Mouse (Mus musculus) yolk sac, embryonic 10.5 days (tissue): ENCODE measurements around the gene Lrp8.

ENCODE experiments used
- DNase-seq: peaks from one replicate; pipeline ENCODE4 v3.0.0-alpha.2; 2017; ENCODE audit warnings: low spot score

The Lrp8 gene

DNA sequence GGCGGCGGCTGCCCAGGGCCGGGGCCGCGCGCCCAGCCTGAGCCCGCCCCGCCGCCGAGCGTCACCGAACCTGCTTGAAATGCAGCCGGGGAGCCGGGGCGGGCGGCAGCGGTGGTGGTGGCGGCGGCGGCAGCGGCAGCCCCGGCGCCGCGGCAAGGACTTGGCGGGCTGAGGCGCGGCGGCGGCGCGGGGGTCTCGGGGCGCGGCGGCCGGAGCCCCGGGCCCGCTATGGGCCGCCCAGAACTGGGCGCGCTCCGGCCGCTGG is at the start of gene Lrp8:
TSS of gene Lrp8 (plus strand) at position 77 of the 265 bp plus-strand sequence.
- no peak for DNase-seq

DNA sequence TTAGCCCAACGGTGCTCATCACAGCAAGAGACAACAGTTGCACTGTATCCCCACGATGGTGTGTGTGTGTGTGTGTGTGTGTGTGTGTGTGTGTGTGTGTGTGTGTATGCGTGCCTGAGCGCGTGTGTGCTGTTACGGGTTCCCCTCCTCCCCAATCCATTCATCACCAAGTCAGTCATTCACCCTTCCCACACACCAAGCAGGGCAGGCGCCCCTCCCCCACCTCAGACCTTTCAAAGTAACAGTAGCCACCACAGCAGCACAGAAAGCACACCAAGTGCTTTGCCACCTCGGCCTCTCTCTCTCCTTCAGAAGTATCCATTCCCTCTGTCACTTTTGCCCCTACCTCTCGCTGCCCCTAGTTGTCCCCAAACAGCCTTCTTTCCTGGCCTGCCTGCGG is 45.8 kb upstream of the Lrp8 start:
- no peak for DNase-seq

DNA sequence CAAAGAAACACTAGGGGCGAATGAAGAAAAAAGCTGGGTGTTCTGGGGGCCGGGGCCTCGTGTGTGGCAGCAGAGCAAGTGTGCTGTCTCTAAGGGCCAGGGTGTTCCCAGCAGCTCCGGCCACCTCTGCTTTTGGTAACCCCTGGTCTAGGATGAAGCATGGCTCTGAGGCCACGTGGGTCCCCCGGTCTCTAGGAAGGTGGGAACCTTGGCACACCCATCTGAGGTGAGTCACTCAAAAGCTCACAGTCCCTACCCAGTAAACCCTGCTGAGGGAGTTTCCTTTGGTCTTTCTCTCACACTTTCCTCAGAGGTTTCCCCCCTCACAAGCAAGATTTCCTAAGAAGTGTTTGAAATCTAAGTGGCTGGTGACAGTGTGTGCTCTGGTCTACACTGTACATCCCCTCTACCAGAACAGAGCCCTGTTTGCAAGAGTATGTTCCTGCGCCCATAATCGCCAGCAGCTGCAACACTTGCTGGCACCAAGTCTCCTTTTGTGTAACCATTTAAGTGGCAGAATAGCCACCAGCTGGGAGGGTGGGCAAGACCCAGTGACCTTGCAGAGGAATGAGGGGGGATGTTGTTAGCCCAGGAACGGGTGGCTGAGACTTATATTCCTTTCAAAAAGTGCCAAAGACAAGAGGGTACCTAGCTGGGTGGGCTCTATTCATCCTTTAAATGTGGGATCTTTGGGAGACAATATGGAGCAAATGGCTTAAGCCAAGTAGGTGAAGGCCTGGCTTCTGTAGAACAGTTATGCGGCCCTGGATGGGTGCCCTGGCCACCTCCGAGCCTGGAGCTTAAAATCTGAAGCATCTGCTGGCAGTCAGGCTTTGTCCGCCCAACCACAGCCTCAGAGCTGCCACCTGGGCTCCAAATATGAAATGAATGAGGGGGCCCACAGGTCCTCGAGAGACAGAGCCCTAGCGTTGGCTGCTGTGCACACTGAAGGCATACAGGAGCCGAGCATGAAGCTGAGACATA is 44.3 kb upstream of the Lrp8 start:
- no peak for DNase-seq

DNA sequence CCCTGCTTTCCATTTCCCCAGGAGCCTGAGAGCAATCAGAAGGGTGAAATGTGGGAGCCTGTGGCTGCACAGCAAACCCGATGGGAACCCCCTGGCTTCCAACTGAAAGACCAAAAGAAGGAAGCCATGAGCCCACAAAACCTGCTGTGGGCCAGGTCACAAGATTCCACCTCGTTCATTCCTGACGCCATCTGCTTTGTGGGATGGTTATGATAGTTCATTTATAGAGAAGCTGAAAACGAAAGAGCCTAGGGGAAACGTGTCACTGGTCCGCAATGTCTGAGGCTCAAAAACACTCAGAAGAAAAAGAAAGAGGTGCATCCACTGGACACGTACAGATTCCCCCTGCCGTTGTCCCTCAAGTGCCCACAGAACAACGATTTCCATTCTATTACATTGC is 43.1 kb upstream of the Lrp8 start:
- no peak for DNase-seq

DNA sequence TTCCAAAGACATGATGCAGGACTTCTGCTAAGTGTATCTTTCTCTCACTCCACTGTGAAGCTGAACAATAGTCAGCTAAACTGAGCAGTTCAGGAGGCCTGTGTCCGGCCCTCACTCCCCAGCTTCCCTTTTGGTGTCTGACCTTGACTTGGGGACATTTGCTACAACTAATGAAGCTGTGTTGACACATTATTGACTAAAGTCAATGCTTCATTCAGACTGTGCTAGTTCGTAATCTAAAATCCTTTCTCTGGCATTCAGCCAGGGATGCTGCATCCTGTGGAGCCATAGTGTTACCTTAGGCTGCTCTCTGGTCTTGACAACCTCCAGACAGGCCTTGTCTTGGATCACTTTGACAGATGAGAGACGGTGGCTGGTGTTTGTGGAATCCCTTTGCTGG is 39.1 kb upstream of the Lrp8 start:
- no peak for DNase-seq

DNA sequence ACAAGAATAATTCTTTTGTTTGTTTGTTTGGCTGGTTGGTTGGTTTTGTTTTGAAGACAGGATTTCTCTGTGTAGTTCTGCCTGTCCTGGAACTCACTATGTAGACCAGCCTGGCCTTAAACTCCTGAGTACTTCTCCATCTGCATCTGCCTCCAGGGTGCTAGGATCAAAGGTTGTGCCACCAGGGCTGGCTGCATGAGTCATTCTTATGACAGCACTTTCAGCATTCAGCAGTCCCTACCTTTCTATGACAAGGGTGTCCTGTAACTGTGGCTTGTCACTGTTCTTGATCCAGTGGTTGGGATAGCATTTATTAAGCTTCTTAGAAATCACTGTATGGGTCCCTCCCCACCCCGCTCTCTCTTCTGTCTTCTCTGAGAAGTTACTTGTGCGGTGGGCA is 38.5 kb upstream of the Lrp8 start:
- no peak for DNase-seq

DNA sequence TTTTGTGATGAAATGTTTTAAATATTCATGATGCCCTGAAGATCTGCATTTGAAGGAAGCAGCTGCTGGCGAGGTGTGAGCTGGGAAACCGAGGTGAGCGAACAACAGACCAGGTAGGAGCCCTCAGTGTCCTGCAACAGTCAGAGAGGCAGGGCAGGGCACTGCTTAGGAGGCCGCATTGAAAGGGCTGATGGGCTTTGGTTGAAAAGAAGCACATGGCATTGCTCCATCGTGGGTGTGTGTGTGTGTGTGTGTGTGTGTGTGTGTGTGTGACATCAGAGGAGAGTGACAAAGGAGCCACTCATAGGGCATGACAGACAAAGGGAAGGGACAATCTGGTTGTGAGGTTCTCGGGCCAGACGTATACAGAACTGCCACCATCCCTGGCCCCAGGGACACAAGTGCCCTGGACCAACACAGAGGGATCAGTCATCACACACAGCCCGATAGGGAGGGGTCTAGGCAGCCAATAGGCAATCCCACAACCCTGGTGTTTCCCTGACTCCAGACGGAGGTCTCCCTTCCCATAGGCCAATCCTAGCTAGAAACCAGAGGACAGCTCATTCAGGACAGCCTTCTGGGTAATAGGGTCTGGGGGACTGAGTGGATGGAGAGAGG is 36.8 kb upstream of the Lrp8 start:
- DNase-seq: no peak

DNA sequence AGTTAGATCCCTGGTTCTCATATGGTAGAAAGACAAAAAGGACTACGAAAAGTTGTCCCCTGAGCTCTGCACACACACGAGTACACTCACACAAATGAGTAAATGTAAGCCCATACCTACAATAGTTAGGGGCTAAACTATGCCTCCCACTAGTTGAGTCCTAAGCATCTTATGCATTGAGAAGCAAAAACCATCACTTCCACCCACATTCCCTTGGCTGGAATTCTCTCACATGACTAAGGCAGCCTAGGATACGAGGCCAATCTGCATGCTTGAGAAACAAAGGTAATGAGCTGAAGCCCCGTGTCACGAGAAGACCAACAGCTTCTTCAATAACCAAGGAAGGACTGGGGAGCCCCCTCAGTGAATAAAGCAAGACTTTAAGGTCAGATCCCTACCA is 35.9 kb upstream of the Lrp8 start:
- DNase-seq: no peak

DNA sequence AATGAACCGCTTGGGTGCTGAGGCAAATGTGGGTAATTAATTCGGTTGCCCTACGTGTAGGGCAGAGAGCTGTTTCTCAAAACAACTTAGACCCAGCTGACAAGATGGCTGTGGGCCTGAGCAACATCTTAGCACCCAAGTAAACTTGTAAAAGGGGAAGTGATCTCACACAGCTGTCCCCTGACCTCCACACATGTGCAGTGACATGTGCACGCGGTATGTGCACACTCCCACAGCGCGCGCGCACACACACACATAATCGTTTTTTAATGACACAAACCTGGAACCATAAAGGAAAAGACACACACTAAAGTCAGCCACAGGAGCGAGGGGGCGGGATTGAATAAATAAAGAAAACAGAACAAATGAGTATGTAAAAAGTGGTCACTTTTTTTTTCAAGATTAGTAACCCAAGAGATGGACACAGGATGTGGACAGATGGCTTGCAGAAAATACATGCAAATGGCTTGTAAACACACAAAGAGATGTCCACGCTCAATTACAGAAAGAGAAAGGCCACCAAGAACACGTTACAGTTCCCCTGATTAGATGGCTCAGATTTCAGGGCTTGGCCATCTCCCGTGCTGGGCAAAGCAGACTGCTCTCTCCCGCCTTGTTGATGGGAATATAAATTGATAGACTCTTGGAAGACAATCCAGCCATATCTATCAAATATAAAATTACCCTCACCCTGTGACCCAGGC is 29.8 kb upstream of the Lrp8 start:
- no peak for DNase-seq

DNA sequence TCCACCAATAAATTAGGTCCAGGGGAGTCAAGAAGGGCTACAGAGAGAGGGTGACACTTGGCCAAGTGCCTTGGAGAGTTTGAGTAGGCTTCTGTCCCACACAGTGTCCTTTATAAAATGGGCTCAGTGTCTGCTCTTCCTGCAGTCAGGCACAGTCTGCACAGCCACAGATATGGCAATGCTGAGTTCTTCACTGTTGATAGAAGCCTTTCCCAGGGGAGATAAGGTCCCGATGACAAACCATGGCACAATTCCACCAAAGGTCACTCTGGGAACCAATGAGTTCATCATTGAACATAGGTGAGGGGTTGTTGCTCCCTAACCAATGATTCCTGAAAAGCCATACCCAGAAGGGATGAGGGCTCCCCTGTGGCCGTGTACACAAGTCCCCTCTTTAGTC is 27.2 kb upstream of the Lrp8 start:
- DNase-seq: no peak

DNA sequence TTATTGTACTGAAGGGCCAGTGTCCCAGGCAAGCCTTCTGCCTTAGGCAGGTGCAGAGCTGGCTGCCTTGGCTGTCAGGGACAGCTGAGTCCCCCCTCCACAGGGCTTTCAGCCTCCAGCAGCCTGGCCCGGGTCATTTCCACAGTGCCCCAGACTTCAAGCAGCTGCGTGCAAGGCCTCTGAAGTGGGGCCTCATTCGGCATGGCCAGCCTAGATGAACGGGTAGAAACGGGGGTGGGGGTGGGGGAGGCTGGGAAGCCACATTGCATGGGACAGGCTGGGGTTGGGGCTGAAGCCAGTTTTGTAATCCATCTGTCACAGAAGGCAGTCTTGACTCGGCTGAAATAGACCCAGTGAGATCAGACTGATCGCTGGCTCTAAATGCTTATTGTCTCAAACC is 26.4 kb upstream of the Lrp8 start:
- DNase-seq: no peak

DNA sequence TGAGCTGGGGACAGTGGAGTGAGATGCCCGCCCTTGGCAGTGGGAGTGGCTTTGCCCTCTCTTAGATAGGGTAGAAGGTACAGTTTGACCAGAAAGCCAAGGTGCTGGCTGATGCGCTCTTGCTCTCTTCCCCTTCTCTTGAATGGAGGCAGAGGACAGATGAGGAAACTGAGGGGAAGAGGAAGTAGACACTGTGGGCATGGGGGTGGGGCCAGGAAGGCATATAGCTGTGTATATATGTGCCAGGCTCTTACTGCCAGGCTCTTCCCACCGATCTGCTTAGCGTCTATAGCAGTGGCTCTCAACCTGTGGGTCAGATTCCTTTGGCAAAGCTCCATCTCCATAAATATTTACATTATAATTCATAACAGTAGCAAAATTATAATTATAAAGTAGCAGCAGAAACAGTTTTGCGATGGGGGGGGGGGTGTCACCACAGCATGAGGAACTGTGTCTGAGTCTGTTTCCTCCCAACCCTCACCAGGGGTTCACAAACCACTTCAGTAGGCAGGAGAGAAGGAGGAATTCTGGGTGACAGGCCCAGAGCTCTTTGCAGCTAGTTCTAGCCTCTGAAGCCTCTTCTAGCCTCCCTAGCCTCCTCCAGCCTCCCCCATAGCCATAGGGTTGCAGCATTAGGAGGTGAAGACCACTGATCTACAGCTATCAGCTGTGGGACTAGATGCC is 24.9 kb upstream of the Lrp8 start:
- no peak for DNase-seq

DNA sequence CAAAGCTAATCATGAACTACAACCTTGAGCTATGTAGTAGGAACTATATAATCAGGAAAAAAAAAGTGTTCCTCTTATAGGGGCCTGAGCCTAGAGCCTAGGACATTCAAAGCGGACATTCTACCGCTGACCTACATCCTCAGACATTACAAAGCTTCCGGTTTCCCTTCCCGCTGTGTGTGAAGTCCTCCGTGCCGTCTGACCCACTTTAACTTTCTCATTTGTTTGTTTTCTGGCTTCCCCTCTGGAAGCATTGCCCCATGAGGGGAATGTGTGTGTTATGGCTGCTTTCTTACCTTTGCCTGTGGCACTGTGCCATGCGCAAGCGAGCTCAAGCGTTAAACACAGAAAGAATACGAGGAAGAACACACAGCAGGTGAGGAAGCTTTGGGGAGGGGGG is 18.5 kb upstream of the Lrp8 start:
- DNase-seq: no peak

DNA sequence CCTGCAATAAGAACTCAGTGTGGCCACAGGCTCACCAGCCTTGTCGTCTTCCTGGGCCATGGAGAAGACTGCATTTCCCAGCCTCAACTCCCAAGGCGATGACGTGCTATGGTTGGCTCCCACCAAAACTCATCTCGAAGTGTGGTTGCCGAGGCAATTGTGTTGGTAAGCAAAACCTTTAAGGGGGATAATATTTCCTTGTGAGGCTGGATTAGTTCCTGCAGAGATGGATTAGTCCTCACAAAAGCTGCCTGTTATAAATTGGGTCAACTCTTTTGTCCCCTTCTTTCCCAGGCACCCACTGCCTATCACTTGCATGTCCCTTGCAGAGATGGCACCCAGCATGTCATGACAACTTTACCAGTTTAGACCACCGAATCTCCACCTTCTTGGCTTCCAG is 13.2 kb upstream of the Lrp8 start:
- DNase-seq: no peak

DNA sequence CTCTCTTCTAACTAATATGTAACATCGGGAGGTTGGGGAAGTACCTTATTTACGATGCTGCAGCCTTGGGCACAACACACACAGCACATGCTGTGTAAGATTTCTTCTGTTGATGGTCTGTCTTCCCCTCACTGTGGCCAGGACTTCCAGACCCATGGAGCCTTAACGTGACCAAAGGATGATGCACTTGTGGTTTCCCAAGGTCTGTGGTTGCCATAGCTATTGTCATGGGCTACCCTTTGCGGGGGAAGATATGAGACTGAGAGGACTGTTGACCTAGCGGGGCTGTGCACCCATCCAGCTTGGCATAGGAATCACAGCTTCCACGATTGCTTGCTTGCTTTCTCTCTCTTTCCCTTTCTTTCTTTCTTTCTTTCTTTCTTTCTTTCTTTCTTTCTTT is 1.3 kb upstream of the Lrp8 start:
- DNase-seq: no peak

DNA sequence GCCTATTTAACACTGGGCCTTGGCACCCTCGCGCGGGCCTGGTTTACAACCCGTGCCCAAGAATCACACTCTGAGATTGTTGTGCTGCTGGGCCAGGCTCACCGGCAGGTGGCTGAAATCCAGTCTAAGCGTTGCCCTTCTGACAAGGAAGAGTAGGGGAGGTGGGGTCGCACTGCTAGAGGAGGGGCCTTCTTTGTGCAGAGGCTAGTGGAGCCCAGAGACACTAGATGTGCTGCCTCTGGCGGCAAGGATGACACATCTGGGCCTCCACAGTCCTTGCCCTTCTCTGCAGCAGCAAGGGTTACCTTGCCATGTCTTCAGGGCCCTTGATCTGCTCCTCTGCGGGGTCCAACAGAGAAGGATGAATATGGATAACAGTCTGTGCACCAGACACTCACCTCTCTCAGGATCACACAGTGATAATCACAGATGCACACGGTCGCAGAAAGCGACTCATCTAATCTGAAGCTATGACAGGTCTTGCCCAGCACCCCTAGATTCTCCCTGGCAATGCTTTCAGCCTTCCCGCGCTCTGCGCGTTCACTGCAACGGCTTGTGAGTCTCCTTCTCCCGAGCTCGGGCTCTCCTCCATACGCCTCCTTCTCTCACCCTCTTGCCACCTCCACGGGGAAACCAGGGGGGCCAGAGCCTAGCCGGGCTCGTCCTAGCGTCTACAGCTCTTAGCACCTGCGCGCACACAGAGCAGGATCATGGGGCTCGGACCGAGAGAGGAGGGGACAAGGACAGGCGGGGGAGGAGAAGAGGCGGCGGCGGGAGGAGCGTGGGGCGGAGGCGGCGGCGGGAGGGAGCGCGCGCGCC is 486 bp upstream of the Lrp8 start:
- DNase-seq: peak; percentile 82

DNA sequence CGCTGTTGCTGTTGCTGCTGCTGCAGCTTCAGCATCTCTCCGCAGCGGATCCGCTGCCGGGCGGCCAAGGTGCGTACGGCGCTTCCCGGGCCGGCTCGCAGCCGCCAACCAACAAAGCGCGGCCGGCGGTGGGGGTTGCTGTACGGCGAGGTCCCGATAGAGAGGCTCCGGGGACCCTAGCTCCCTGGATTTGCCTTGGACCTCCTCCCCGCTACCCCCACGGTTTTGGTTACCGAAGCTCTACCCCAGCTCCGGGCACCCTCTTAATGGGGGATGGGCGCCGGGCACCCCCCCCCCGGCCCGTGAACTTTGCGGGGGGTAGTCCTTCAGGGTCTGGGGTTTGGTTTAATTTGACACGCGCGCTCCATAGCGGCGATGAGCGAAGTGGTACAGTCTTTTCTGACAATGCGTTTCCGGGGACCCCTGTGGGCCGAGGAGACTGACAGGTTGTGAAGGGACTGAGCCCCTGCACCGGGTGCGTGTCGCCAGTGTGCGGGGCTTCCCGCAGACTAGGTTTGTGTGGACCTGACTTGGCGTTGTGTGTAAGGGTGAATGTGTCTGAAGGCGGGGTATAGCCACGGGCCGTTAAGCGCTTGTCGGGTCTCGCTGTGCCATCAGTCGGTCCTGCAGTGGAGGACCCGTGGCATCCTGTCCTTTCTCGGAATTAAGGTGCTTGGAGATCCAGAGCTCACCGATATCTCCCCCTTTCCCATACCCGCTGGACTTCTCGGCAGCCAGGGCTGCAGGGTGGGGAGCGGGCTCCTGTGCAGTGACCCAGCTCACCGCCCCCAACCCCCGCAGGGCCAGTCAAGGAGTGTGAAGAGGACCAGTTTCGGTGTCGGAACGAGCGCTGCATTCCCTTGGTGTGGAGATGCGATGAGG is 630 bp downstream of the Lrp8 start:
- DNase-seq: peak; percentile 9

DNA sequence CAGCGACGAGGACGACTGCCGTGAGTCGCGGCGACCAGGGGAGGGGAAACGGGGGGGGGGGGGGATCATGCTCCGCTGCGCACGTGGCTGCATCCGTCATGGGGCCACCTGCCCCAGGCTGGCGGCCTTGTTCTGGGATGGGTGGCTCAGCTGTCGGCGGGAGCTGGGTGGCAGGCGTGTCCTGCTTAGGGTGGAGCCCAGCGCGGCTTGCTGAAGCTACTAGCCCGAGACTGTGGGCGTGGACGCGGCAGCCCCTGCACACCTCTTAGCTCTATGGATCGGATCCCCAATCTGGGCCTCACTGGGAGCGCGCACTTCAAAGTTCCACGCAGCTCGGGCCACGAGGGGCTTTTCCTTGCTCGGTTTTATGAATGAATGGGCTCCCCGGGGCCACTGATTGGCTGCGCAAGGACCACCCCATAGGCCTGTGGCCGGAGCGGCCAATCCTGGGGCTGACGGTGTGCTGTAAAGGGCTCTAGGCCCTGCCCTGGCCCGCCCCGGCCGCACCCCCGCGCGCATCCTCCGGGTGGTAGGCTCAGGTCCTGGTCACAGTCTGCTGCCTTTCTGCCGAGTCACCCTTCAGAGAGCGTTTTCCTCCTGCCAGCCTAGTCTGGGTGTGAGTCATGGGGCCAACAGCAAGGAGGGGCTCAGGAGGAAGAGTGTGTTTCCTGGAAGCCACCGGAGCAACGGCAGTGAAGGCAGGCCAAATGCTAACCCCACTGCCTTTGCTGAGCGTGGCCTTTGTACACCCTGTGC is 1.5 kb downstream of the Lrp8 start:
- peak; percentile 92 for DNase-seq

DNA sequence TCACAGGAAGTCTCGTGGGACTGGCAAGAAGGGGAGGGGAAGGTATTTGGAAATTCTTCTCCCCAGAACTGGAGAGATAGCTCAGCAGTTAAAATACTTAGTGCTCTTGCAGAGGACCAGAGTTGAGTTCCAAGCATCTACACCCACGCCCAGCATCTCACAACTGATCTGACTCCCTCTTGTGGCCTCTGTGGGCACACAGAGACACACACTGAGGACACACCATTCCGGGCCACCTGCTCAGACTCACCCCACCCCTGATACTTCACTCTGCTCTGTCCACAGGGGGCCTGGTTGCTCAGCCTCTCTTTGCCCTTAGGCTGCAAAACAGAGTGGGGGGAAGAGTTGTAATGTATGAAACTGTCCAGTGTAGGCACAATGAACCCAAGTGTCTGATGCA is 3.4 kb downstream of the Lrp8 start:
- no peak for DNase-seq

DNA sequence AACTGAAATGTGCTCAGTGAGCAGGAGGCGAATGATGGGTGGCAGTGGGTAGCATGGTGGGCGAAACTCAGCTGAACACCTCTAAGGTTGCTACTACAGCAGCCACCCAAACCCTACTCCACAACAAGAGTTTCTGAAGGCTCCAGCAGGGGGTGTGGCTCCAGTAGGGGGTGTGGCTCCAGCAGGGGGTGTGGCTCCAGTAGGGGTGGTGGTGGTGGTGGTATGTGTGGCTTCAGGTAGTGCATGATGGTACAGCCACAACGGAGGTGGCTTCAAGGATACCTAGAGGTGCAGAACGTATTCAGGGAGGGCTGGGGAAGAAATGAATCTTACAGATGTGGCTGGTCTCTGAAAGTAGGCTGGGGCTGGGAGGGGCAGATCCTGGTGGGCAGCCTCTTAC is 5.7 kb downstream of the Lrp8 start:
- DNase-seq: peak; percentile 17
